Mouse (Mus musculus): ENCODE measurements around the gene Rac3. TPM values are rescaled to one million over a fixed set of nuclear protein-coding genes. Genes with fewer than 3 reads are reported as not detected.
A peak's percentile ranks its signal among the peaks of the same experiment; 100 is the strongest.
"Not testable (repeated sequence)": the region's sequence is repeated elsewhere in the genome, so short reads cannot be mapped to it uniquely, and the experiment has no call there.

The Rac3 gene
- polyA plus RNA-seq, 1 experiment from 2014 or later, result 347 TPM

- 85% methylated on average over 11 of the region's 11 CpGs for WGBS
- H3K27me3 ChIP-seq (replicated peaks; ENCODE audit: control insufficient read depth, insufficient read depth, low read length), result no peaks in the 10 kb centered on the region
- H3K9me3 ChIP-seq (ENCODE audit: control insufficient read depth, low read length), result no peaks in the 10 kb centered on the region
- peaks cover 5% of the 10 kb centered on the region for H3K36me3 ChIP-seq (ENCODE audit: control insufficient read depth, insufficient read depth)
- peaks cover 27% of the 10 kb centered on the region for H3K4me1 ChIP-seq (replicated peaks; ENCODE audit: control insufficient read depth, insufficient read depth, low read length)
- no peak for ATAC-seq
- H3K27ac ChIP-seq (ENCODE audit: low read length), result no peak overlapping the region
- H3K4me3 ChIP-seq (replicated peaks; ENCODE audit: low read length), result no peak overlapping the region
- H3K9ac ChIP-seq (replicated peaks; ENCODE audit: low read depth, low read length), result no peak overlapping the region
- peak overlapping the region; percentile 98; the same call in 1 of the 2 replicates for H3K4me2 ChIP-seq (ENCODE audit: low read length)
Measured at GRCm38 (mm10) chr11:120722761-120723382, 1.6 kb downstream of the Rac3 start.

DNA sequence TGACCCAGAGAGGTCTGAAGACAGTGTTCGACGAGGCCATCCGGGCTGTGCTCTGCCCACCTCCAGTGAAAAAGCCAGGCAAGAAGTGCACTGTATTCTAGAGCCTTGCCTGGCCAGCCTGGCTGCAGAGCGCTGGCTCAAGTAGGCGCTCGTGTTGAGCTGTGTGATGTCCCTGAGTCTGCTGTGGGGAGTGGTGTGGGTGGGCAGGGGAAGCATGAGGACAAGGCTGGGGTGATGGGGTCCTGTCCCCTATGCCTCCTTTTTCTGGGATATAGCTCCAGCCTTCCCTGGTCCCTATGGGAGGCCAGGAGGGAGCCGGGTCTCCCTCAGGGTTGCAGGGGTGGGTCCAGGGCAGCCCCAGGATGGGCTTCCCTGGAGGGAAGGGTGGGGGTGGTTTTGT lies 2.2 kb downstream of the Rac3 start:
- H3K4me2 ChIP-seq (ENCODE audit: low read length), result no peak overlapping the region
- H3K27ac ChIP-seq (ENCODE audit: low read length), result no peak overlapping the region
- no peak overlapping the region for H3K9ac ChIP-seq (replicated peaks; ENCODE audit: low read depth, low read length)
- no peak for ATAC-seq
- no peaks in the 10 kb centered on the region for H3K27me3 ChIP-seq (replicated peaks; ENCODE audit: control insufficient read depth, insufficient read depth, low read length)
- 77% methylated on average over 7 of the region's 7 CpGs for WGBS
- no peak overlapping the region for H3K4me3 ChIP-seq (replicated peaks; ENCODE audit: low read length)
- H3K9me3 ChIP-seq (ENCODE audit: control insufficient read depth, low read length), result no peaks in the 10 kb centered on the region
- peaks cover 27% of the 10 kb centered on the region for H3K4me1 ChIP-seq (replicated peaks; ENCODE audit: control insufficient read depth, insufficient read depth, low read length)
- peaks cover 4% of the 10 kb centered on the region for H3K36me3 ChIP-seq (ENCODE audit: control insufficient read depth, insufficient read depth)

- H3K36me3 ChIP-seq (ENCODE audit: control insufficient read depth, insufficient read depth), result no peaks in the 10 kb centered on the region
- ATAC-seq, result peak; percentile 39; the same call in 1 of the 2 replicates
- H3K27me3 ChIP-seq (replicated peaks; ENCODE audit: control insufficient read depth, insufficient read depth, low read length), result no peaks in the 10 kb centered on the region
- H3K9me3 ChIP-seq (ENCODE audit: control insufficient read depth, low read length), result no peaks in the 10 kb centered on the region
- H3K4me3 ChIP-seq (replicated peaks; ENCODE audit: low read length), result peak overlapping the region; percentile 54
- 18% methylated on average over 36 of the region's 36 CpGs for WGBS
- peak overlapping the region; percentile 84 for H3K4me2 ChIP-seq (ENCODE audit: low read length)
- H3K27ac ChIP-seq (ENCODE audit: low read length), result no peak overlapping the region
- peaks cover 17% of the 10 kb centered on the region for H3K4me1 ChIP-seq (replicated peaks; ENCODE audit: control insufficient read depth, insufficient read depth, low read length)
- H3K9ac ChIP-seq (replicated peaks; ENCODE audit: low read depth, low read length), result peak overlapping the region; percentile 64
Measured at GRCm38 (mm10) chr11:120726243-120727168, 5.2 kb downstream of the Rac3 start.

DNA sequence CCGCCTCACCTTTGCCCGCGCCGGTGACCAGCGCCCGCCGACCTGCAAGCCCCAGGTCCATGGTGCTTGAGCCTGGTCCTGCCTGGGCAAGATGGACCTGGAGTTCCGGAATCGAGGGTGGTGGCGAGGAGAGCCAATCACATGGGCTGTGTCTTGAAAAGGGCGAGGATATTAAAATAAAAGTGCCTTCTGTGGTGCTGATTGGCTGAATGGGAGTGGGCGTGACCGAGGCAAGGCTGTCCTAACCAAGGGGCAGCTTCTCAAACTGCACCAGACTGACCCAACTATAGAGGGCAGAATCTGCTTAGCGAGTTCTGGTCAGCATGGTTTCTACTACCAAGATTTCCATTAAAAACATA lies 5.9 kb downstream of the Rac3 start, which contains the start of gene Dcxr:
Gene Dcxr, minus strand, starts transcription at position 113 of the 359 bp plus-strand sequence.
- peak within 1 kb of the TSS; percentile 64 for H3K9ac ChIP-seq (replicated peaks; ENCODE audit: low read depth, low read length)
- H3K27me3 ChIP-seq (replicated peaks; ENCODE audit: control insufficient read depth, insufficient read depth, low read length), result no peaks in the 10 kb centered on the region
- H3K4me2 ChIP-seq (ENCODE audit: low read length), result peak within 1 kb of the TSS; percentile 84
- H3K9me3 ChIP-seq (ENCODE audit: control insufficient read depth, low read length), result no peaks in the 10 kb centered on the region
- peak; percentile 87 for ATAC-seq
- peak within 1 kb of the TSS; percentile 54 for H3K4me3 ChIP-seq (replicated peaks; ENCODE audit: low read length)
- no peaks in the 10 kb centered on the region for H3K36me3 ChIP-seq (ENCODE audit: control insufficient read depth, insufficient read depth)
- peaks cover 12% of the 10 kb centered on the region for H3K4me1 ChIP-seq (replicated peaks; ENCODE audit: control insufficient read depth, insufficient read depth, low read length)
- H3K27ac ChIP-seq (ENCODE audit: low read length), result no peak within 1 kb of the TSS
- 0% methylated on average over 14 of the region's 14 CpGs for WGBS

- no peaks in the 10 kb centered on the region for H3K9me3 ChIP-seq (ENCODE audit: control insufficient read depth, low read length)
- no peaks in the 10 kb centered on the region for H3K27me3 ChIP-seq (replicated peaks; ENCODE audit: control insufficient read depth, insufficient read depth, low read length)
- no peak overlapping the region for H3K27ac ChIP-seq (ENCODE audit: low read length)
- no peak for ATAC-seq
- no peak overlapping the region for H3K4me3 ChIP-seq (replicated peaks; ENCODE audit: low read length)
- 54% methylated on average over 12 of the region's 12 CpGs for WGBS
- H3K4me1 ChIP-seq (replicated peaks; ENCODE audit: control insufficient read depth, insufficient read depth, low read length), result peaks cover 8% of the 10 kb centered on the region
- 0 out of 2 replicates have a peak overlapping the region, but pooled peaks have one; percentile 84 for H3K4me2 ChIP-seq (ENCODE audit: low read length)
- no peaks in the 10 kb centered on the region for H3K36me3 ChIP-seq (ENCODE audit: control insufficient read depth, insufficient read depth)
- no peak overlapping the region for H3K9ac ChIP-seq (replicated peaks; ENCODE audit: low read depth, low read length)
Measured at GRCm38 (mm10) chr11:120727564-120727963, 6.3 kb downstream of the Rac3 start.

DNA sequence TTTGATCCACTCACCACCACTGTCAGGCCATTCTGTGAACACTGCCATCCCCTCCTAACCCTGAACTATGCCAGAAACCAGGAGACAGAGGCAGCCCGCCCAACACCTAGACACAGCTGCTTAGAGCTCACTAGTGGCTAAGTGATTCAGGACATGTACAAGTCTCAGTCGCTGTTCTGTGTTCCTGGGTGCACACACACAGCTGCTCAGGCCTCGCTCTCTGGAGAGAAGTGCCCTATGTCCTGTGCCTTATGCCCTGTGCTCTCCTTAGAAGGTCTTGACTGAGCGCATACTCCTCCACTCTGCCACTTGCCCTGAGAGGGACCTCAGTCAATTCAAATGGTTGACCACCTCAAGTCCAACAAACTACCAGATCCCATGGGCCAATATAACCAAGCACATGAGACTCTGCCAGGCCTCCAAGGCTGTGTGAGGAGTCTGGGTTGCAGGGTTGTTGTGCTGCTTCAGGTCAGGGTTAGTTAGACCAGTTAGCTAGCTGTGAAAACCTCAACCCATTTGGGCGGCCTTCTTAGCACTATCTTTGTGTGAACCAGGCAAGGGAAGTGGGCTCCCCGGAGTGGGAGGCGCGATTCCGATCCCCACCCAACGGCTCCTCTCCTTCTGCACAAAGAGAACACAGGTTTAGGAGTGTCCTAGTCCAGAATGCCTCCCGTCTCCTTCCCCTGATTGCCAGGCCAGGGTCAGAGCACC lies 7.4 kb downstream of the Rac3 start:
- Histone ChIP-seq H3K9ac (replicated peaks; ENCODE audit: low read depth, low read length) (no peak overlapping the region), H3K27me3 (replicated peaks; ENCODE audit: control insufficient read depth, insufficient read depth, low read length) (no peaks in the 10 kb centered on the region), H3K4me2 (ENCODE audit: low read length) (no peak overlapping the region), H3K36me3 (ENCODE audit: control insufficient read depth, insufficient read depth) (no peaks in the 10 kb centered on the region), H3K27ac (ENCODE audit: low read length) (no peak overlapping the region), H3K4me1 (replicated peaks; ENCODE audit: control insufficient read depth, insufficient read depth, low read length) (peaks cover 6% of the 10 kb centered on the region), H3K4me3 (replicated peaks; ENCODE audit: low read length) (no peak overlapping the region), H3K9me3 (ENCODE audit: control insufficient read depth, low read length) (no peaks in the 10 kb centered on the region)
- WGBS, result 63% methylated on average over 11 of the region's 11 CpGs
- no peak for ATAC-seq

GRCm38 (mm10) chr11:120729432-120730050 lies 8.3 kb downstream of the Rac3 start:
- not testable (repeated sequence) for H3K4me1 ChIP-seq (replicated peaks; ENCODE audit: control insufficient read depth, insufficient read depth, low read length); H3K9ac ChIP-seq (replicated peaks; ENCODE audit: low read depth, low read length); H3K9me3 ChIP-seq (ENCODE audit: control insufficient read depth, low read length); H3K36me3 ChIP-seq (ENCODE audit: control insufficient read depth, insufficient read depth); H3K27me3 ChIP-seq (replicated peaks; ENCODE audit: control insufficient read depth, insufficient read depth, low read length); ATAC-seq; H3K27ac ChIP-seq (ENCODE audit: low read length); H3K4me3 ChIP-seq (replicated peaks; ENCODE audit: low read length)
- WGBS, result under 1% methylated on average over 18 of the region's 21 CpGs
- H3K4me2 ChIP-seq (ENCODE audit: low read length), result peak overlapping the region; percentile 13; the same call in 1 of the 2 replicates

DNA sequence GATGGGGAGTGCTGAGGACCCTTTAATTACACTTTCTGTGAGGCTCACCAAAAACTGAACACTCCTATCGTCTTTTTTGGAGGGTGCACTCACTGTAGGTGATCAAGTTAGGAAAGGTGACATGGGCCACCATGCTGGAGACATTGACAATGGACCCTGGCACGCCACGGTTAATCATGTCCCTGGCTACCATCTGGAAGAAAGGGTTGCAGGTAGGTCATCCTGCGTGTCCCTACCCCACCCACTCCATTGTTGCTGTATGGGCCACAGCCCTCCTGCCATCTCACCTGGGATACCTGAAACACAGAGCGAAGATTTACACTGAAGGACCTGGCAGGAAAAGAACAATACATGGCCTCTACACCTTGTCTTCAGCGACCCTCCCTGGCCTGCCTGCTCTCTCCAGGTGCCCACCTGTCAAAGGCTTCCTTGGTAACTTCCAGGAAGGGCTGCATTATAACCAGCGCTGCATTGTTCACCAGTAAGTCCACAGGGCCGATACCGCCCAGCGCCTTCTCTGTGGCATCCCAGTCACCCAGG lies 9.1 kb downstream of the Rac3 start:
- H3K27me3 ChIP-seq (replicated peaks; ENCODE audit: control insufficient read depth, insufficient read depth, low read length), result no peaks in the 10 kb centered on the region
- no peak overlapping the region for H3K9ac ChIP-seq (replicated peaks; ENCODE audit: low read depth, low read length)
- no peak overlapping the region for H3K4me3 ChIP-seq (replicated peaks; ENCODE audit: low read length)
- H3K4me2 ChIP-seq (ENCODE audit: low read length), result no peak overlapping the region
- peaks cover 6% of the 10 kb centered on the region for H3K4me1 ChIP-seq (replicated peaks; ENCODE audit: control insufficient read depth, insufficient read depth, low read length)
- H3K36me3 ChIP-seq (ENCODE audit: control insufficient read depth, insufficient read depth), result no peaks in the 10 kb centered on the region
- H3K27ac ChIP-seq (ENCODE audit: low read length), result no peak overlapping the region
- WGBS, result 87% methylated on average over 10 of the region's 10 CpGs
- H3K9me3 ChIP-seq (ENCODE audit: control insufficient read depth, low read length), result no peaks in the 10 kb centered on the region
- no peak for ATAC-seq
